Mouse (Mus musculus) testis, adult 2 months (tissue): ENCODE results near the gene Nomo1. TPM values are rescaled to one million over a fixed set of nuclear protein-coding genes. Genes with fewer than 3 reads are reported as not detected.
A peak's percentile ranks its signal among the peaks of the same experiment; 100 is the strongest.

ENCODE experiments used
- H3K27ac ChIP-seq: fragments of 200-500 bp; 2 replicates; pipeline ENCODE4 v1.5.1; 2012; ENCODE audit warnings: low read depth, low read length; ENCODE audit not compliant: control insufficient read depth, insufficient read depth
- H3K27me3 ChIP-seq: fragments of 200-500 bp; 2 replicates; pipeline ENCODE4 v1.6.1; 2012; ENCODE audit warnings: mild to moderate bottlenecking, low read length, moderate library complexity; ENCODE audit not compliant: control insufficient read depth, insufficient read depth
- H3K36me3 ChIP-seq: fragments of 200-500 bp; 2 replicates; pipeline ENCODE4 v1.6.1; 2012; ENCODE audit warnings: mild to moderate bottlenecking, low read length; ENCODE audit not compliant: control insufficient read depth, insufficient read depth
- H3K4me1 ChIP-seq: fragments of 200-500 bp; 2 replicates; pipeline ENCODE4 v1.6.1; 2012; ENCODE audit warnings: low read length; ENCODE audit not compliant: control insufficient read depth, insufficient read depth
- H3K4me3 ChIP-seq: fragments of 200-500 bp; 2 replicates; pipeline ENCODE4 v1.5.1; 2012; ENCODE audit warnings: low read depth, mild to moderate bottlenecking, low read length, moderate library complexity, mixed read lengths; ENCODE audit not compliant: control insufficient read depth
- CTCF ChIP-seq: fragments of 200-500 bp; IDR thresholded peaks from 2 replicates; pipeline ENCODE4 v1.5.1; 2012; ENCODE audit warnings: low read depth, mild to moderate bottlenecking, inconsistent platforms, low read length, moderate library complexity; ENCODE audit not compliant: control insufficient read depth, insufficient read depth, insufficient replicate concordance
- POLR2A ChIP-seq: fragments of 200-500 bp; IDR thresholded peaks from 2 replicates; pipeline ENCODE4 v1.6.1; 2012; ENCODE audit warnings: low read depth, mild to moderate bottlenecking, inconsistent platforms, low read length, moderate library complexity; ENCODE audit not compliant: control insufficient read depth
- polyA plus RNA-seq: library from polyadenylated mRNA; depleted of rRNA; stranded (reverse); fragments of >200 nt; gene quantifications from 2 replicates; pipeline ENCODE4 v1.2.3, GENCODE M21; 2012; rRNA removed

The Nomo1 gene
- polyA plus RNA-seq = 48.7 and 49.8 TPM in 2 replicates

GRCm38 (mm10) chr7:46033109-46033869 lies at the start of gene Nomo1:
Gene Nomo1 (plus strand): TSS chr7:46033698.
- Histone ChIP-seq H3K27ac (no peak within 1 kb of the TSS), H3K4me3 (peak within 1 kb of the TSS; percentile 95), H3K4me1 (peaks cover 13% of the 10 kb centered on the region), H3K27me3 (no peaks in the 10 kb centered on the region), H3K36me3 (no peaks in the 10 kb centered on the region; the same call in 1 of the 2 replicates)
- TF ChIP-seq POLR2A (peak; percentile 77), CTCF (peak; percentile 84)

- no peaks in the 10 kb centered on the region for H3K36me3 ChIP-seq
- H3K4me3 ChIP-seq = no peak overlapping the region
- TF ChIP-seq POLR2A = no peak
- no peak for TF ChIP-seq CTCF
- H3K4me1 ChIP-seq = peaks cover 4% of the 10 kb centered on the region
- H3K27ac ChIP-seq = no peak overlapping the region
- no peaks in the 10 kb centered on the region for H3K27me3 ChIP-seq
Observed at GRCm38 (mm10) chr7:45986893-45987292, 46.6 kb upstream of the Nomo1 start.

- Histone ChIP-seq H3K36me3 (no peaks in the 10 kb centered on the region), H3K4me1 (peaks cover 4% of the 10 kb centered on the region), H3K27me3 (no peaks in the 10 kb centered on the region), H3K4me3 (no peak overlapping the region), H3K27ac (no peak overlapping the region)
- TF ChIP-seq CTCF (no peak), POLR2A (no peak)
Observed at GRCm38 (mm10) chr7:45988344-45988743, 45.2 kb upstream of the Nomo1 start.

GRCm38 (mm10) chr7:45992470-45992869 lies 41.0 kb upstream of the Nomo1 start:
- no peaks in the 10 kb centered on the region for H3K4me1 ChIP-seq
- H3K27ac ChIP-seq = no peak overlapping the region
- no peak for TF ChIP-seq CTCF
- TF ChIP-seq POLR2A = no peak
- no peaks in the 10 kb centered on the region for H3K36me3 ChIP-seq
- H3K4me3 ChIP-seq = no peak overlapping the region
- H3K27me3 ChIP-seq = no peaks in the 10 kb centered on the region

GRCm38 (mm10) chr7:46000577-46000976 lies 32.9 kb upstream of the Nomo1 start:
- Histone ChIP-seq H3K4me1 (no peaks in the 10 kb centered on the region), H3K27ac (no peak overlapping the region)
- no peak for TF ChIP-seq CTCF
- no peak for TF ChIP-seq POLR2A

GRCm38 (mm10) chr7:46002748-46003147 lies 30.8 kb upstream of the Nomo1 start:
- Histone ChIP-seq H3K4me3 (no peak overlapping the region), H3K4me1 (no peaks in the 10 kb centered on the region), H3K27me3 (no peaks in the 10 kb centered on the region), H3K36me3 (no peaks in the 10 kb centered on the region), H3K27ac (no peak overlapping the region)
- TF ChIP-seq POLR2A (no peak), CTCF (no peak)

More at GRCm38 (mm10) chr7:46000577-46000976, 32.9 kb upstream of the Nomo1 start:
- H3K4me3 ChIP-seq = no peak overlapping the region
- no peaks in the 10 kb centered on the region for H3K36me3 ChIP-seq
- H3K27me3 ChIP-seq = no peaks in the 10 kb centered on the region

- Histone ChIP-seq H3K36me3 (no peaks in the 10 kb centered on the region), H3K4me1 (no peaks in the 10 kb centered on the region), H3K27me3 (no peaks in the 10 kb centered on the region), H3K27ac (no peak overlapping the region), H3K4me3 (no peak overlapping the region)
- TF ChIP-seq POLR2A (no peak), CTCF (no peak; the same call in 1 of the 2 replicates)
Observed at GRCm38 (mm10) chr7:46009578-46009977, 23.9 kb upstream of the Nomo1 start.
